Mouse (Mus musculus): ENCODE measurements at regions not wholly inside any gene's neighbourhood (a gene's known extent, or its start where the extent isn't known, plus 50 kb on each side); places are given as distances from the start of the nearest gene placed in this dataset.

- Histone ChIP-seq H3K9me3 (ENCODE audit: control insufficient read depth, low read length) (no peaks in the 10 kb centered on the region), H3K4me2 (ENCODE audit: low read depth, low read length) (no peak overlapping the region), H3K4me3 (ENCODE audit: low read depth, low read length) (no peak overlapping the region), H3K36me3 (ENCODE audit: control insufficient read depth, insufficient read depth, low read length) (no peaks in the 10 kb centered on the region), H3K9ac (ENCODE audit: low read depth, low read length) (no peak overlapping the region), H3K27ac (replicated peaks; ENCODE audit: low read depth, low read length) (no peak overlapping the region), H3K4me1 (ENCODE audit: control insufficient read depth, insufficient read depth, low read length) (no peaks in the 10 kb centered on the region), H3K27me3 (replicated peaks; ENCODE audit: control insufficient read depth, insufficient read depth, low read length) (no peaks in the 10 kb centered on the region)
- DNase-seq (ENCODE audit: low spot score) (no peak), ATAC-seq (ENCODE audit: low read depth) (no peak)
- WGBS = 72% methylated on average over 6 of the region's 6 CpGs
Measured at GRCm38 (mm10) chr5:126680262-126680661, 561.3 kb upstream of the Tmem132c start.

GRCm38 (mm10) chr5:126699314-126699713 is 542.3 kb upstream of the Tmem132c start:
- no peaks in the 10 kb centered on the region for H3K9me3 ChIP-seq (ENCODE audit: control insufficient read depth, low read length)
- no peaks in the 10 kb centered on the region for H3K36me3 ChIP-seq (ENCODE audit: control insufficient read depth, insufficient read depth, low read length)
- no peak for DNase-seq (ENCODE audit: low spot score)
- no peak overlapping the region for H3K4me3 ChIP-seq (ENCODE audit: low read depth, low read length)
- H3K27ac ChIP-seq (replicated peaks; ENCODE audit: low read depth, low read length) = no peak overlapping the region
- H3K27me3 ChIP-seq (replicated peaks; ENCODE audit: control insufficient read depth, insufficient read depth, low read length) = no peaks in the 10 kb centered on the region
- ATAC-seq (ENCODE audit: low read depth) = no peak
- no peak overlapping the region for H3K4me2 ChIP-seq (ENCODE audit: low read depth, low read length)
- H3K9ac ChIP-seq (ENCODE audit: low read depth, low read length) = no peak overlapping the region
- H3K4me1 ChIP-seq (ENCODE audit: control insufficient read depth, insufficient read depth, low read length) = no peaks in the 10 kb centered on the region
- 53% methylated on average over 4 of the region's 4 CpGs for WGBS

- Histone ChIP-seq H3K27me3 (replicated peaks; ENCODE audit: control insufficient read depth, insufficient read depth, low read length) (no peaks in the 10 kb centered on the region; the same call in 1 of the 2 replicates), H3K4me3 (ENCODE audit: low read depth, low read length) (no peak overlapping the region), H3K36me3 (ENCODE audit: control insufficient read depth, insufficient read depth, low read length) (no peaks in the 10 kb centered on the region), H3K4me2 (ENCODE audit: low read depth, low read length) (no peak overlapping the region), H3K9me3 (ENCODE audit: control insufficient read depth, low read length) (no peaks in the 10 kb centered on the region), H3K4me1 (ENCODE audit: control insufficient read depth, insufficient read depth, low read length) (no peaks in the 10 kb centered on the region), H3K9ac (ENCODE audit: low read depth, low read length) (no peak overlapping the region), H3K27ac (replicated peaks; ENCODE audit: low read depth, low read length) (no peak overlapping the region)
- WGBS = 78% methylated on average over 8 of the region's 8 CpGs
- no peak for DNase-seq (ENCODE audit: low spot score)
- ATAC-seq (ENCODE audit: low read depth) = no peak
Measured at GRCm38 (mm10) chr5:126703516-126704282, 537.9 kb upstream of the Tmem132c start.

- H3K27me3 ChIP-seq (replicated peaks; ENCODE audit: control insufficient read depth, insufficient read depth, low read length) = no peaks in the 10 kb centered on the region; the same call in 1 of the 2 replicates
- 70% methylated on average over 11 of the region's 11 CpGs for WGBS
- DNase-seq (ENCODE audit: low spot score) (no peak), ATAC-seq (ENCODE audit: low read depth) (no peak)
- no peak overlapping the region for H3K27ac ChIP-seq (replicated peaks; ENCODE audit: low read depth, low read length)
- H3K4me3 ChIP-seq (ENCODE audit: low read depth, low read length) = no peak overlapping the region
- H3K36me3 ChIP-seq (ENCODE audit: control insufficient read depth, insufficient read depth, low read length) = no peaks in the 10 kb centered on the region
- no peaks in the 10 kb centered on the region for H3K9me3 ChIP-seq (ENCODE audit: control insufficient read depth, low read length)
- no peak overlapping the region for H3K9ac ChIP-seq (ENCODE audit: low read depth, low read length)
- no peaks in the 10 kb centered on the region for H3K4me1 ChIP-seq (ENCODE audit: control insufficient read depth, insufficient read depth, low read length)
- no peak overlapping the region for H3K4me2 ChIP-seq (ENCODE audit: low read depth, low read length)
Measured at GRCm38 (mm10) chr5:126705871-126706270, 535.7 kb upstream of the Tmem132c start.

GRCm38 (mm10) chr5:126706701-126707100 is 534.9 kb upstream of the Tmem132c start:
- DNase-seq (ENCODE audit: low spot score) (no peak), ATAC-seq (ENCODE audit: low read depth) (no peak)
- H3K4me3 ChIP-seq (ENCODE audit: low read depth, low read length) = no peak overlapping the region
- no peak overlapping the region for H3K27ac ChIP-seq (replicated peaks; ENCODE audit: low read depth, low read length)
- no peak overlapping the region for H3K9ac ChIP-seq (ENCODE audit: low read depth, low read length)
- H3K27me3 ChIP-seq (replicated peaks; ENCODE audit: control insufficient read depth, insufficient read depth, low read length) = no peaks in the 10 kb centered on the region; the same call in 1 of the 2 replicates
- WGBS = 75% methylated on average over 4 of the region's 4 CpGs
- no peaks in the 10 kb centered on the region for H3K36me3 ChIP-seq (ENCODE audit: control insufficient read depth, insufficient read depth, low read length)
- H3K4me1 ChIP-seq (ENCODE audit: control insufficient read depth, insufficient read depth, low read length) = no peaks in the 10 kb centered on the region
- no peak overlapping the region for H3K4me2 ChIP-seq (ENCODE audit: low read depth, low read length)
- no peaks in the 10 kb centered on the region for H3K9me3 ChIP-seq (ENCODE audit: control insufficient read depth, low read length)

GRCm38 (mm10) chr5:126714672-126715071 is 526.9 kb upstream of the Tmem132c start:
- no peak for ATAC-seq (ENCODE audit: low read depth)
- WGBS = 36% methylated on average over 6 of the region's 6 CpGs
- DNase-seq (ENCODE audit: low spot score) = no peak

GRCm38 (mm10) chr5:126718421-126718820 is 523.2 kb upstream of the Tmem132c start:
- 93% methylated on average over 2 of the region's 2 CpGs for WGBS

More at GRCm38 (mm10) chr5:126714672-126715071, 526.9 kb upstream of the Tmem132c start:
- no peak overlapping the region for H3K9ac ChIP-seq (ENCODE audit: low read depth, low read length)
- no peak overlapping the region for H3K4me2 ChIP-seq (ENCODE audit: low read depth, low read length)
- no peak overlapping the region for H3K27ac ChIP-seq (replicated peaks; ENCODE audit: low read depth, low read length)
- no peak overlapping the region for H3K4me3 ChIP-seq (ENCODE audit: low read depth, low read length)
- no peaks in the 10 kb centered on the region for H3K36me3 ChIP-seq (ENCODE audit: control insufficient read depth, insufficient read depth, low read length)
- H3K9me3 ChIP-seq (ENCODE audit: control insufficient read depth, low read length) = no peaks in the 10 kb centered on the region
- no peaks in the 10 kb centered on the region for H3K4me1 ChIP-seq (ENCODE audit: control insufficient read depth, insufficient read depth, low read length)
- H3K27me3 ChIP-seq (replicated peaks; ENCODE audit: control insufficient read depth, insufficient read depth, low read length) = no peaks in the 10 kb centered on the region

GRCm38 (mm10) chr5:126721300-126721699 is 520.3 kb upstream of the Tmem132c start:
- no peak overlapping the region for H3K27ac ChIP-seq (replicated peaks; ENCODE audit: low read depth, low read length)
- no peaks in the 10 kb centered on the region for H3K36me3 ChIP-seq (ENCODE audit: control insufficient read depth, insufficient read depth, low read length)
- 86% methylated on average over 2 of the region's 2 CpGs for WGBS

More at GRCm38 (mm10) chr5:126718421-126718820, 523.2 kb upstream of the Tmem132c start:
- Histone ChIP-seq H3K9ac (ENCODE audit: low read depth, low read length) (no peak overlapping the region), H3K9me3 (ENCODE audit: control insufficient read depth, low read length) (no peaks in the 10 kb centered on the region), H3K4me3 (ENCODE audit: low read depth, low read length) (no peak overlapping the region), H3K36me3 (ENCODE audit: control insufficient read depth, insufficient read depth, low read length) (no peaks in the 10 kb centered on the region), H3K4me1 (ENCODE audit: control insufficient read depth, insufficient read depth, low read length) (no peaks in the 10 kb centered on the region), H3K4me2 (ENCODE audit: low read depth, low read length) (no peak overlapping the region), H3K27ac (replicated peaks; ENCODE audit: low read depth, low read length) (no peak overlapping the region), H3K27me3 (replicated peaks; ENCODE audit: control insufficient read depth, insufficient read depth, low read length) (no peaks in the 10 kb centered on the region; the same call in 1 of the 2 replicates)
- ATAC-seq (ENCODE audit: low read depth) (no peak), DNase-seq (ENCODE audit: low spot score) (no peak)

More at GRCm38 (mm10) chr5:126721300-126721699, 520.3 kb upstream of the Tmem132c start:
- Histone ChIP-seq H3K4me1 (ENCODE audit: control insufficient read depth, insufficient read depth, low read length) (no peaks in the 10 kb centered on the region), H3K27me3 (replicated peaks; ENCODE audit: control insufficient read depth, insufficient read depth, low read length) (no peaks in the 10 kb centered on the region; the same call in 1 of the 2 replicates), H3K9ac (ENCODE audit: low read depth, low read length) (no peak overlapping the region), H3K9me3 (ENCODE audit: control insufficient read depth, low read length) (no peaks in the 10 kb centered on the region), H3K4me3 (ENCODE audit: low read depth, low read length) (no peak overlapping the region), H3K4me2 (ENCODE audit: low read depth, low read length) (no peak overlapping the region)
- no peak for DNase-seq (ENCODE audit: low spot score)
- ATAC-seq (ENCODE audit: low read depth) = no peak

All from embryonic facial prominence, embryonic 14.5 days (tissue).